Mouse (Mus musculus) yolk sac, embryonic 10.5 days (tissue): ENCODE data around the gene Usp15.

ENCODE experiments used
- DNase-seq: peaks from one replicate; pipeline ENCODE4 v3.0.0-alpha.2; 2017; ENCODE audit warnings: low spot score

The Usp15 gene

GRCm38 (mm10) chr10:123175771-123176170, 21.0 kb downstream of the Usp15 start:
- no peak for DNase-seq

- DNase-seq, result no peak
These were observed 25.9 kb downstream of the Usp15 start for GRCm38 (mm10) chr10:123170898-123171297.

- no peak for DNase-seq
These were observed 31.3 kb downstream of the Usp15 start for GRCm38 (mm10) chr10:123165542-123165941.

GRCm38 (mm10) chr10:123160508-123160907, 36.3 kb downstream of the Usp15 start:
- DNase-seq, result no peak

GRCm38 (mm10) chr10:123159316-123159715, 37.5 kb downstream of the Usp15 start:
- DNase-seq, result no peak

GRCm38 (mm10) chr10:123156392-123156791, 40.4 kb downstream of the Usp15 start:
- DNase-seq, result no peak

GRCm38 (mm10) chr10:123155764-123156163, 41.0 kb downstream of the Usp15 start:
- DNase-seq, result no peak

GRCm38 (mm10) chr10:123153321-123153720, 43.5 kb downstream of the Usp15 start:
- DNase-seq, result no peak

GRCm38 (mm10) chr10:123148025-123148814, 48.6 kb downstream of the Usp15 start:
- DNase-seq, result peak; percentile 15

GRCm38 (mm10) chr10:123147180-123147579, 49.6 kb downstream of the Usp15 start:
- no peak for DNase-seq

GRCm38 (mm10) chr10:123146349-123146748, 50.4 kb downstream of the Usp15 start:
- no peak for DNase-seq

GRCm38 (mm10) chr10:123144256-123144655, 52.5 kb downstream of the Usp15 start:
- no peak for DNase-seq

- DNase-seq, result no peak
These were observed 54.3 kb downstream of the Usp15 start for GRCm38 (mm10) chr10:123142395-123143050.

- no peak for DNase-seq
These were observed 61.0 kb downstream of the Usp15 start for GRCm38 (mm10) chr10:123135818-123136217.

GRCm38 (mm10) chr10:123131487-123131886, 65.3 kb downstream of the Usp15 start:
- DNase-seq, result no peak

- DNase-seq, result peak; percentile 36
These were observed 76.0 kb downstream of the Usp15 start for GRCm38 (mm10) chr10:123120666-123121392.

- DNase-seq, result no peak
These were observed 79.9 kb downstream of the Usp15 start for GRCm38 (mm10) chr10:123116861-123117260.

GRCm38 (mm10) chr10:123113466-123113865, 83.3 kb downstream of the Usp15 start:
- DNase-seq, result no peak

GRCm38 (mm10) chr10:123112787-123113168, 84.0 kb downstream of the Usp15 start:
- DNase-seq, result no peak

GRCm38 (mm10) chr10:123112056-123112786, 84.6 kb downstream of the Usp15 start:
- DNase-seq, result no peak

GRCm38 (mm10) chr10:123110548-123110947, 86.2 kb downstream of the Usp15 start:
- DNase-seq, result no peak

GRCm38 (mm10) chr10:123108527-123108926, 88.3 kb downstream of the Usp15 start:
- DNase-seq, result no peak
